Mouse (Mus musculus) embryonic facial prominence, embryonic 11.5 days (tissue): ENCODE data around the gene Vwa3b. TPM values are rescaled to one million over a fixed set of nuclear protein-coding genes. Genes with fewer than 3 reads are reported as not detected.
"Not testable (repeated sequence)": the region's sequence is repeated elsewhere in the genome, so short reads cannot be mapped to it uniquely, and the experiment has no call there.

ENCODE experiments used
- ATAC-seq: fragments of 200-750 bp; cut with Nextera tagmentation; replicated peaks from 2 replicates; pipeline ENCODE4 v1.8.0; 2017; ENCODE audit warnings: low read depth; ENCODE audit not compliant: insufficient number of reproducible peaks, low FRiP score, low TSS enrichment
- DNase-seq: peaks from one replicate; pipeline ENCODE4 v3.0.0-alpha.2; 2015; ENCODE audit warnings: low spot score
- H3K27ac ChIP-seq: fragments of 300-500 bp; sonication (generic); replicated peaks from 2 replicates; pipeline ENCODE4 v1.5.1; 2014; ENCODE audit warnings: mild to moderate bottlenecking, low read depth, low read length, control low read depth
- H3K27me3 ChIP-seq: fragments of 300-500 bp; sonication (generic); 2 replicates; pipeline ENCODE4 v1.6.1; 2014; ENCODE audit warnings: mild to moderate bottlenecking, low read length, moderate library complexity, mixed read lengths; ENCODE audit not compliant: control insufficient read depth, insufficient read depth
- H3K36me3 ChIP-seq: fragments of 300-500 bp; sonication (generic); replicated peaks from 2 replicates; pipeline ENCODE4 v1.6.1; 2014; ENCODE audit warnings: low read depth, mild to moderate bottlenecking, low read length, moderate library complexity, mixed read lengths; ENCODE audit not compliant: control insufficient read depth, insufficient read depth
- H3K4me1 ChIP-seq: fragments of 300-500 bp; sonication (generic); 2 replicates; pipeline ENCODE4 v1.6.1; 2014; ENCODE audit warnings: low read length, mixed read lengths; ENCODE audit not compliant: control insufficient read depth, insufficient read depth
- H3K4me2 ChIP-seq: fragments of 300-500 bp; sonication (generic); 2 replicates; pipeline ENCODE4 v1.6.1; 2014; ENCODE audit warnings: low read depth, mild to moderate bottlenecking, control low read depth, low read length, moderate library complexity
- H3K4me3 ChIP-seq: fragments of 300-500 bp; sonication (generic); 2 replicates; pipeline ENCODE4 v1.5.1; 2014; ENCODE audit warnings: low read depth, low read length, control low read depth
- H3K9ac ChIP-seq: fragments of 300-500 bp; sonication (generic); replicated peaks from 2 replicates; pipeline ENCODE4 v1.6.1; 2014; ENCODE audit warnings: mild to moderate bottlenecking, control low read depth, low read length
- H3K9me3 ChIP-seq: fragments of 300-500 bp; sonication (generic); replicated peaks from 2 replicates; pipeline ENCODE4 v1.6.1; 2016; ENCODE audit warnings: mild to moderate bottlenecking, low read length, inconsistent platforms, mixed read lengths; ENCODE audit not compliant: control insufficient read depth
- WGBS: fragments of 180-500 bp; shearing (Covaris S2); extraction: QIAGEN DNeasy Blood & Tissue Kit; methylation state at CpG from one replicate; pipeline ENCODE4 v1.1.7; 2014; 5-methylcytosine and 5-hydroxymethylcytosine counted together
- polyA plus RNA-seq: library from polyadenylated mRNA; unstranded; fragments of >200 nt; fragmentation: Nextera tagmentation; extraction: Ambion mirVana; gene quantifications from 2 replicates; pipeline ENCODE4 v1.2.1, GENCODE M21; 2014

Vwa3b gene
- polyA plus RNA-seq, 1 experiment from 2014 or later = 1.7 TPM

GRCm38 (mm10) chr1:37002316-37003008 lies 23.9 kb upstream of the Vwa3b start:
- Histone ChIP-seq H3K9me3 (no peaks in the 10 kb centered on the region), H3K27me3 (no peaks in the 10 kb centered on the region), H3K4me1 (no peaks in the 10 kb centered on the region), H3K9ac (no peak overlapping the region), H3K36me3 (no peaks in the 10 kb centered on the region), H3K4me3 (no peak overlapping the region), H3K4me2 (no peak overlapping the region), H3K27ac (no peak overlapping the region)
- 67% methylated on average over 3 of the region's 3 CpGs for WGBS
- DNase-seq = no peak
- no peak for ATAC-seq

GRCm38 (mm10) chr1:37004533-37004932 lies 21.9 kb upstream of the Vwa3b start:
- no peak overlapping the region for H3K4me2 ChIP-seq
- WGBS = 77% methylated on average over 8 of the region's 8 CpGs
- H3K4me3 ChIP-seq = no peak overlapping the region
- no peaks in the 10 kb centered on the region for H3K4me1 ChIP-seq
- H3K27me3 ChIP-seq = no peaks in the 10 kb centered on the region
- H3K9ac ChIP-seq = no peak overlapping the region
- H3K27ac ChIP-seq = no peak overlapping the region
- no peak for ATAC-seq
- no peaks in the 10 kb centered on the region for H3K36me3 ChIP-seq
- no peaks in the 10 kb centered on the region for H3K9me3 ChIP-seq
- no peak for DNase-seq

GRCm38 (mm10) chr1:37005036-37005435 lies 21.4 kb upstream of the Vwa3b start:
- Histone ChIP-seq H3K4me2 (no peak overlapping the region), H3K27ac (no peak overlapping the region), H3K9ac (no peak overlapping the region), H3K4me3 (no peak overlapping the region), H3K4me1 (no peaks in the 10 kb centered on the region), H3K36me3 (no peaks in the 10 kb centered on the region), H3K9me3 (no peaks in the 10 kb centered on the region), H3K27me3 (no peaks in the 10 kb centered on the region)
- no peak for DNase-seq
- ATAC-seq = no peak
- 78% methylated on average over 5 of the region's 5 CpGs for WGBS

GRCm38 (mm10) chr1:37006529-37006928 lies 19.9 kb upstream of the Vwa3b start:
- not testable (repeated sequence) for H3K4me2 ChIP-seq, ATAC-seq, H3K27ac ChIP-seq, H3K9ac ChIP-seq, H3K4me3 ChIP-seq, DNase-seq, H3K4me1 ChIP-seq, H3K36me3 ChIP-seq, H3K9me3 ChIP-seq, H3K27me3 ChIP-seq
- 94% methylated on average over 11 of the region's 11 CpGs for WGBS

GRCm38 (mm10) chr1:37009880-37010279 lies 16.5 kb upstream of the Vwa3b start:
- H3K9me3 ChIP-seq = no peaks in the 10 kb centered on the region
- H3K27ac ChIP-seq = no peak overlapping the region

GRCm38 (mm10) chr1:37011626-37012209 lies 14.7 kb upstream of the Vwa3b start:
- DNase-seq = no peak
- whole genome bisulfite sequencing = 69% methylated on average over 3 of the region's 3 CpGs
- Histone ChIP-seq H3K4me3 (no peak overlapping the region), H3K27me3 (no peaks in the 10 kb centered on the region), H3K9ac (no peak overlapping the region), H3K36me3 (no peaks in the 10 kb centered on the region), H3K4me1 (no peaks in the 10 kb centered on the region), H3K9me3 (no peaks in the 10 kb centered on the region), H3K27ac (no peak overlapping the region), H3K4me2 (no peak overlapping the region)
- no peak for ATAC-seq

More at GRCm38 (mm10) chr1:37009880-37010279, 16.5 kb upstream of the Vwa3b start:
- ATAC-seq (no peak), DNase-seq (no peak)
- Histone ChIP-seq H3K27me3 (no peaks in the 10 kb centered on the region), H3K4me3 (no peak overlapping the region), H3K4me1 (no peaks in the 10 kb centered on the region), H3K4me2 (no peak overlapping the region), H3K9ac (no peak overlapping the region), H3K36me3 (no peaks in the 10 kb centered on the region)
- WGBS = 71% methylated on average over 10 of the region's 10 CpGs

- no peaks in the 10 kb centered on the region for H3K9me3 ChIP-seq
- H3K27ac ChIP-seq = no peak overlapping the region
- H3K4me3 ChIP-seq = no peak overlapping the region
- no peak for ATAC-seq
- no peak overlapping the region for H3K9ac ChIP-seq
- no peak overlapping the region for H3K4me2 ChIP-seq
- H3K36me3 ChIP-seq = no peaks in the 10 kb centered on the region
- H3K4me1 ChIP-seq = no peaks in the 10 kb centered on the region
- no peak for DNase-seq
- H3K27me3 ChIP-seq = no peaks in the 10 kb centered on the region
- 90% methylated on average over 2 of the region's 2 CpGs for WGBS
Observed at GRCm38 (mm10) chr1:37013006-37013405, 13.4 kb upstream of the Vwa3b start.

GRCm38 (mm10) chr1:37013687-37014086 lies 12.7 kb upstream of the Vwa3b start:
- DNase-seq = no peak

More at GRCm38 (mm10) chr1:37013687-37014086, 12.7 kb upstream of the Vwa3b start:
- WGBS = 57% methylated on average over 7 of the region's 7 CpGs
- no peak overlapping the region for H3K4me3 ChIP-seq
- H3K4me2 ChIP-seq = no peak overlapping the region
- no peaks in the 10 kb centered on the region for H3K4me1 ChIP-seq
- no peak for ATAC-seq
- no peak overlapping the region for H3K9ac ChIP-seq
- no peaks in the 10 kb centered on the region for H3K9me3 ChIP-seq
- H3K36me3 ChIP-seq = no peaks in the 10 kb centered on the region
- no peaks in the 10 kb centered on the region for H3K27me3 ChIP-seq
- H3K27ac ChIP-seq = no peak overlapping the region
